25 mouse cellular contexts compared by ENCODE assay signal in genomic region chr14:48661151-48661550, GRCm38 (mm10). TPM values are rescaled to one million over a fixed set of nuclear protein-coding genes. Genes with fewer than 3 reads are reported as not detected.
DNase-seq lines count a peak whose midpoint lies in the region; ATAC-seq and TF ChIP-seq lines count a peak whose summit lies in the region.
"Had no signal": no experiment of that assay in that cellular context is flagged by ENCODE, and none has a peak within 500 bp of the region (broad histone marks: within the 10 kb centered on the region; RNA-seq: fewer than 3 reads in every experiment).

No protein-coding gene starts in this region.

- H3K4me1 ChIP-seq in hindbrain, embryonic 14.5 days (replicated peaks; ENCODE audit: control insufficient read depth, insufficient read depth, low read length), result no peaks in the 10 kb centered on the region
- H3K4me1 ChIP-seq in hindbrain, embryonic 16.5 days (ENCODE audit: control insufficient read depth, insufficient read depth, low read depth, low read length), result no peaks in the 10 kb centered on the region
- peaks cover 46% of the 10 kb centered on the region for H3K4me1 ChIP-seq in midbrain, embryonic 11.5 days (ENCODE audit: control insufficient read depth, insufficient read depth, low read length)
- H3K4me1 ChIP-seq: lung, embryonic 15.5 days had no signal

- peak overlapping the region; percentile 24 for H3K4me3 ChIP-seq in hindbrain, embryonic 14.5 days (replicated peaks; ENCODE audit: low read length)
- no peak overlapping the region for H3K4me3 ChIP-seq in hindbrain, embryonic 16.5 days (ENCODE audit: low read length)
- H3K4me3 ChIP-seq in midbrain, embryonic 11.5 days (ENCODE audit: low read depth, low read length), result peak overlapping the region; percentile 95
- H3K4me3 ChIP-seq: kidney, embryonic 15.5 days; lung, embryonic 15.5 days had no signal

- peaks cover 99% of the 10 kb centered on the region for H3K27me3 ChIP-seq in hindbrain, embryonic 14.5 days (ENCODE audit: control insufficient read depth, insufficient read depth, low read length)
- H3K27me3 ChIP-seq in hindbrain, embryonic 16.5 days (replicated peaks; ENCODE audit: control insufficient read depth, insufficient read depth, low read length), result peaks cover 48% of the 10 kb centered on the region
- no peaks in the 10 kb centered on the region for H3K27me3 ChIP-seq in midbrain, embryonic 11.5 days (ENCODE audit: control insufficient read depth, insufficient read depth, low read length)

- no peaks in the 10 kb centered on the region for H3K9me3 ChIP-seq in hindbrain, embryonic 14.5 days (ENCODE audit: control insufficient read depth, low read length)
- H3K9me3 ChIP-seq in hindbrain, embryonic 16.5 days (ENCODE audit: control insufficient read depth, low read length), result no peaks in the 10 kb centered on the region
- no peaks in the 10 kb centered on the region for H3K9me3 ChIP-seq in midbrain, embryonic 11.5 days (ENCODE audit: control insufficient read depth, low read length)
- H3K9me3 ChIP-seq: embryonic facial prominence, embryonic 15.5 days; G1E; heart, embryonic 10.5 days; hindbrain, embryonic 13.5 days; kidney, embryonic 15.5 days; lung, embryonic 15.5 days had no signal

- no peak for TF ChIP-seq POLR2A in brain, embryonic 14.5 days (IDR thresholded peaks at IDR 0.05; ENCODE audit: borderline replicate concordance, extremely low read depth, insufficient read depth, insufficient read length, poor library complexity, severe bottlenecking)

- no peak for DNase-seq in hindbrain, embryonic 14.5 days (ENCODE audit: low spot score)
- peak; percentile 14 for DNase-seq in brain, embryonic 14.5 days (ENCODE audit: low read depth)
- DNase-seq in midbrain, embryonic 11.5 days (ENCODE audit: low spot score, missing footprints), result peak; percentile 93
- DNase-seq in urinary bladder, postnatal 14 days (ENCODE audit: low spot score), result no peak
- DNase-seq in retina, postnatal 1 day, result no peak
- no peak for DNase-seq in c-Kit-positive CD71-positive TER-119-positive erythroid progenitor cells, embryonic 14.5 days (ENCODE audit: low spot score)
- DNase-seq: adrenal gland, postnatal 36 days; cerebellum, adult 8-10 months; layer of hippocampus, postnatal 36 days; right cerebral cortex, adult 18-20 months had no signal

- H3K9ac ChIP-seq in hindbrain, embryonic 14.5 days, result no peak overlapping the region
- H3K9ac ChIP-seq in hindbrain, embryonic 16.5 days (ENCODE audit: low read depth, low read length), result no peak overlapping the region
- H3K9ac ChIP-seq in midbrain, embryonic 11.5 days (ENCODE audit: low read length), result peak overlapping the region; percentile 100
- H3K9ac ChIP-seq: embryonic facial prominence, embryonic 15.5 days; hindbrain, embryonic 13.5 days; kidney, embryonic 15.5 days; liver, embryonic 14.5 days; lung, embryonic 15.5 days had no signal

- WGBS in hindbrain, embryonic 14.5 days, result 26% methylated on average over 8 of the region's 8 CpGs
- WGBS in hindbrain, embryonic 16.5 days, result 29% methylated on average over 8 of the region's 8 CpGs
- WGBS in midbrain, embryonic 11.5 days, result 12% methylated on average over 8 of the region's 8 CpGs

- H3K36me3 ChIP-seq in hindbrain, embryonic 14.5 days (replicated peaks; ENCODE audit: control insufficient read depth, insufficient read depth), result no peaks in the 10 kb centered on the region
- no peaks in the 10 kb centered on the region for H3K36me3 ChIP-seq in hindbrain, embryonic 16.5 days (ENCODE audit: control insufficient read depth, insufficient read depth, low read length)
- peaks cover 7% of the 10 kb centered on the region; the same call in 1 of the 2 replicates for H3K36me3 ChIP-seq in midbrain, embryonic 11.5 days (ENCODE audit: control insufficient read depth, insufficient read depth, low read length)
- H3K36me3 ChIP-seq: embryonic facial prominence, embryonic 15.5 days; G1E; heart, embryonic 10.5 days; hindbrain, embryonic 13.5 days; kidney, embryonic 15.5 days; lung, embryonic 15.5 days had no signal

- no peak overlapping the region for H3K27ac ChIP-seq in hindbrain, embryonic 14.5 days
- no peak overlapping the region for H3K27ac ChIP-seq in hindbrain, embryonic 16.5 days (ENCODE audit: low read depth, low read length)
- H3K27ac ChIP-seq in midbrain, embryonic 11.5 days (ENCODE audit: low read depth, low read length), result peak overlapping the region; percentile 76
- H3K27ac ChIP-seq: embryonic facial prominence, embryonic 15.5 days; heart, embryonic 10.5 days; hindbrain, embryonic 13.5 days; kidney, embryonic 15.5 days; liver, embryonic 14.5 days; lung, embryonic 15.5 days; stomach, postnatal 0 days had no signal

- ATAC-seq in hindbrain, embryonic 14.5 days (ENCODE audit: low FRiP score), result no peak
- no peak for ATAC-seq in hindbrain, embryonic 16.5 days
- no peak for ATAC-seq in midbrain, embryonic 11.5 days (ENCODE audit: low FRiP score)
- ATAC-seq: intestine, embryonic 16.5 days had no signal

- H3K4me2 ChIP-seq in hindbrain, embryonic 14.5 days (replicated peaks), result peak overlapping the region; percentile 34
- no peak overlapping the region; the same call in 1 of the 2 replicates for H3K4me2 ChIP-seq in hindbrain, embryonic 16.5 days (ENCODE audit: low read length)
- H3K4me2 ChIP-seq in midbrain, embryonic 11.5 days, result peak overlapping the region; percentile 100
- H3K4me2 ChIP-seq: kidney, embryonic 15.5 days; lung, embryonic 15.5 days had no signal

- TF ChIP-seq CTCF in brain, embryonic 14.5 days (IDR thresholded peaks at IDR 0.05; ENCODE audit: borderline replicate concordance, extremely low read depth, insufficient read depth, insufficient read length), result no peak

RNA-seq across cellular contexts. Expression of gene Otx2, which starts 12.5 kb away (rescaled TPM):
- 18.5 and 20.3 TPM in 2 replicates for polyA plus RNA-seq in hindbrain, embryonic 14.5 days (2014; fragmentation: Nextera tagmentation; extraction: Ambion mirVana)
- 21.0 and 26.3 TPM in 2 replicates for polyA plus RNA-seq in hindbrain, embryonic 16.5 days (2015; fragmentation: Nextera tagmentation; extraction: Ambion mirVana)
- polyA plus RNA-seq in brain, embryonic 14.5 days (2012; rRNA removed), result 44.7 and 65.6 TPM in 2 replicates
- polyA plus RNA-seq in midbrain, embryonic 11.5 days (2014; fragmentation: Nextera tagmentation; extraction: Ambion mirVana), result 229 and 230 TPM in 2 replicates
- polyA plus RNA-seq: C2C12; G1E; gonadal fat pad, adult 2 months; heart, postnatal 0 days; intestine, embryonic 16.5 days; kidney, embryonic 15.5 days; large intestine, adult 2 months; lung, embryonic 15.5 days; stomach, postnatal 0 days; thymus, postnatal 0 days had no signal

Comparison
In these comparisons a context has a peak if more than half of its experiments do, and no peak if none do; other contexts are left out.
1. DNase-seq: peak in brain, embryonic 14.5 days (single experiment) and midbrain, embryonic 11.5 days (single experiment); none in hindbrain, embryonic 14.5 days (single experiment), urinary bladder, postnatal 14 days (single experiment), retina, postnatal 1 day (single experiment) and c-Kit-positive CD71-positive TER-119-positive erythroid progenitor cells, embryonic 14.5 days (single experiment).